Mouse (Mus musculus): Measurements from ENCODE around the gene Ccdc146.
"Not testable (repeated sequence)": the region's sequence is repeated elsewhere in the genome, so short reads cannot be mapped to it uniquely, and the experiment has no call there.

Gene Ccdc146

GRCm38 (mm10) chr5:21329672-21330665 lies 94.5 kb downstream of the Ccdc146 start:
- no peak for DNase-seq

- DNase-seq, result no peak
These were observed 95.9 kb downstream of the Ccdc146 start for GRCm38 (mm10) chr5:21328560-21328959.

GRCm38 (mm10) chr5:21326494-21326893 lies 98.0 kb downstream of the Ccdc146 start:
- peak; percentile 65 for DNase-seq

- DNase-seq, result no peak
These were observed 104.3 kb downstream of the Ccdc146 start for GRCm38 (mm10) chr5:21320138-21320537.

- no peak for DNase-seq
These were observed 109.8 kb downstream of the Ccdc146 start for GRCm38 (mm10) chr5:21314696-21315095.

- DNase-seq, result no peak
These were observed 117.3 kb downstream of the Ccdc146 start for GRCm38 (mm10) chr5:21307165-21307564.

- DNase-seq, result peak; percentile 55
These were observed 123.5 kb downstream of the Ccdc146 start for GRCm38 (mm10) chr5:21301011-21301410.

GRCm38 (mm10) chr5:21300058-21300457 lies 124.4 kb downstream of the Ccdc146 start:
- no peak for DNase-seq

- no peak for DNase-seq
These were observed 125.3 kb downstream of the Ccdc146 start for GRCm38 (mm10) chr5:21299076-21299755.

- DNase-seq, result no peak
These were observed 128.8 kb downstream of the Ccdc146 start for GRCm38 (mm10) chr5:21295683-21296082.

GRCm38 (mm10) chr5:21290594-21290993 lies 133.9 kb downstream of the Ccdc146 start:
- DNase-seq, result no peak

- DNase-seq, result no peak
These were observed 135.6 kb downstream of the Ccdc146 start for GRCm38 (mm10) chr5:21288658-21289435.

- DNase-seq, result no peak
These were observed 141.0 kb downstream of the Ccdc146 start for GRCm38 (mm10) chr5:21283356-21284062.

- not testable (repeated sequence) for DNase-seq
These were observed 146.8 kb downstream of the Ccdc146 start for GRCm38 (mm10) chr5:21277685-21278084.

- peak; percentile 47 for DNase-seq
These were observed 152.8 kb downstream of the Ccdc146 start for GRCm38 (mm10) chr5:21271386-21272354.

GRCm38 (mm10) chr5:21270756-21271155 lies 153.7 kb downstream of the Ccdc146 start:
- DNase-seq, result peak; percentile 24

GRCm38 (mm10) chr5:21269446-21269845 lies 155.0 kb downstream of the Ccdc146 start:
- DNase-seq, result peak; percentile 23

- DNase-seq, result no peak
These were observed 157.4 kb downstream of the Ccdc146 start for GRCm38 (mm10) chr5:21267090-21267489.

GRCm38 (mm10) chr5:21265049-21265448 lies 159.4 kb downstream of the Ccdc146 start:
- DNase-seq, result peak; percentile 83

- DNase-seq, result no peak
These were observed 160.0 kb downstream of the Ccdc146 start for GRCm38 (mm10) chr5:21264352-21265021.
